Mouse (Mus musculus) bone marrow, adult 2 months (tissue): ENCODE measurements around the gene Dgkz. TPM values are rescaled to one million over a fixed set of nuclear protein-coding genes. Genes with fewer than 3 reads are reported as not detected.

Experiments
- H3K27ac ChIP-seq: fragments of 200-500 bp; 2 replicates; pipeline ENCODE4 v1.5.1; 2012; ENCODE audit warnings: low read depth, mild to moderate bottlenecking, control low read depth, inconsistent platforms, low read length; ENCODE audit not compliant: control insufficient read depth, poor library complexity, insufficient read depth
- H3K4me1 ChIP-seq: fragments of 200-500 bp; 2 replicates; pipeline ENCODE4 v1.6.1; 2011; ENCODE audit warnings: low read length; ENCODE audit not compliant: control insufficient read depth, insufficient read depth
- H3K4me3 ChIP-seq: fragments of 200-500 bp; replicated peaks from 2 replicates; pipeline ENCODE3; 2011; ENCODE audit warnings: mild to moderate bottlenecking, low read depth, low read length, control low read depth; ENCODE audit not compliant: control insufficient read depth
- CTCF ChIP-seq: fragments of 200-500 bp; IDR thresholded peaks from 2 replicates; pipeline ENCODE4 v1.5.1; 2011; ENCODE audit warnings: low read length, control low read depth; ENCODE audit not compliant: control insufficient read depth, insufficient read depth
- POLR2A ChIP-seq: fragments of 200-500 bp; IDR thresholded peaks from 2 replicates; pipeline ENCODE4 v1.6.1; 2011; ENCODE audit warnings: low read depth, mild to moderate bottlenecking, control low read depth, low read length, borderline replicate concordance; ENCODE audit not compliant: control insufficient read depth
- WGBS: fragments of 180-500 bp; shearing (Covaris S2); methylation state at CpG from one replicate; pipeline ENCODE4 v1.1.7; 2018; 5-methylcytosine and 5-hydroxymethylcytosine counted together
- polyA plus RNA-seq: library from polyadenylated mRNA; stranded (reverse); fragments of >200 nt; gene quantifications from 2 replicates; pipeline ENCODE4 v1.2.4, GENCODE M21; 2011; ENCODE audit warnings: low replicate concordance; ENCODE audit not compliant: missing spikeins, insufficient read depth, insufficient read length

Gene Dgkz
- polyA plus RNA-seq, 1 experiment: 229 TPM

DNA sequence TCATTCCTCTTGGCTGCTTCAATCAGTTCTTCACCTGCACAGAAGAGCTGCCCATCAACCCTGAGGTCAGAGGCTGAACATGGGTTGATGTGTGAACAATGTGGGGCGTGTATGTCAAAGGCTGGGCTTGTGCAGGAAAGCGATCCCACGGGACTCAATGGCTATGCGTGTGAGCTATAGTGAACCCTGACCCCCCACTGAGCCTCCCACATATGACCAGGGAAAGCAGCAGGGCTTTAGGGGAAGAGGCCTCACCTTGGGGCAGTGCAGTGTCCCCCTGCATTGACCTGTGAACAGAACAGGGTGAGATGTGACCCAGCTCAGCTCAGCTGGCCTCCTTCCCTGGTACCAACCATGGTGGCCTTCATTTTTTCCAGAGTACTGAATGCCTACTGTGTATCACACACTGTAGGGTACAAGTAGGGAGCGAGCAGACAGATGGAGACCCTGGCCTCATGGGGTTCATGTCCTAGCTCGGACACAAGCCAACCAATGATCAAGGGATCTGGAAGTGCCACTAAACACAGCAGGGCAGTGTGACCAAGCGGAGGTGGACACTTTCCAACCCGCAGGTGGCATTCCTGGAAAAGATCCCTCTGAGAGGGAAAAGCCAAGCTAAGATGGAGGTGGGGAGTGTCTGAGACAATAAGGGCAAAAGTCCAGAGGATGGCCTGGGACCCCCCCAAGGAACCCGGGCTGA lies 40.7 kb downstream of the Dgkz start:
- WGBS: 86% methylated on average over 9 of the region's 9 CpGs
- Histone ChIP-seq H3K4me1 (no peaks in the 10 kb centered on the region), H3K27ac (no peak overlapping the region), H3K4me3 (no peak overlapping the region)
- TF ChIP-seq CTCF: no peak
- TF ChIP-seq POLR2A: no peak

DNA sequence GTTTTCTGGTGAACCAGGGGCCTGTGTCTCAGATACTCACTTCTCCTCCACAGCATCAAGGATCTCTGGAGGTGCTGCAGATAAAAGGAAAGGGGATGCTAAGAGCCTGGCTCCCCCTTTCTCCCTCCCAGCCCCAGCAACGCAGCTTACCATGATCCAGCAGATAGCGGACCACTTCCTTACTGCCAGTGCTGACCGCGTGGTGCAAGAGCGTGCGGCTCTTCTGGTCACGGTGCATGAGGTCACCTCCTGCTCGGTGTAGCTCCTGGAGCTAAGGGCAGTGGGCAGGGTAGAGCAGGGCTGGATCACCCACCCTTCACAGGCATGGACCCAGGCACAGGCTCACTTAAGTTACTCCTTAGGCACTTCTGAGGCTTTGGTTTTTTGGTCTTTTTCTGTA lies 41.6 kb downstream of the Dgkz start:
- Histone ChIP-seq H3K4me1 (no peaks in the 10 kb centered on the region), H3K4me3 (no peak overlapping the region), H3K27ac (no peak overlapping the region)
- TF ChIP-seq CTCF (no peak), POLR2A (no peak)
- 50% methylated on average over 8 of the region's 8 CpGs for WGBS

DNA sequence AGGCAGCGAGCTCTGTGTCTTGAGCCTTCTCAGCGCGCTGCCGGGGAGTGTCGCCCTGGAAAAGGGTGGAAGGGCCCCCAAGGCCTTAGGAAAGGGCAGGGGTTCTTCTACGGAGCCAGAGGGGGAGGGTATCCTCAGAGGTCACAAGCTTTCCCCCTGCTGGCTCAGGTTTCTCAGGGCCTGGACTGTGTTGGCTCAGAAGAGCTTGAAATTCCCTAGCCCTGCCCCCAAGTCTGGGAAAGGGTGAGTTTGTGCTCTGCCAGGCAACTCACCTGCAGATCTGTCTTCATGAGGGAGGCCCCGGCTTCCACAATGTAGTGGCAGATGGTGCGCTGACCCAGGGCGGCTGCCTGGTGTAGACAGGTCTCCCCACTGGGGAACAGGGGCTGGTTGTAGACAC lies 42.2 kb downstream of the Dgkz start:
- 89% methylated on average over 9 of the region's 9 CpGs for WGBS
- Histone ChIP-seq H3K27ac (no peak overlapping the region), H3K4me3 (no peak overlapping the region), H3K4me1 (no peaks in the 10 kb centered on the region)
- TF ChIP-seq CTCF (no peak), POLR2A (no peak)

DNA sequence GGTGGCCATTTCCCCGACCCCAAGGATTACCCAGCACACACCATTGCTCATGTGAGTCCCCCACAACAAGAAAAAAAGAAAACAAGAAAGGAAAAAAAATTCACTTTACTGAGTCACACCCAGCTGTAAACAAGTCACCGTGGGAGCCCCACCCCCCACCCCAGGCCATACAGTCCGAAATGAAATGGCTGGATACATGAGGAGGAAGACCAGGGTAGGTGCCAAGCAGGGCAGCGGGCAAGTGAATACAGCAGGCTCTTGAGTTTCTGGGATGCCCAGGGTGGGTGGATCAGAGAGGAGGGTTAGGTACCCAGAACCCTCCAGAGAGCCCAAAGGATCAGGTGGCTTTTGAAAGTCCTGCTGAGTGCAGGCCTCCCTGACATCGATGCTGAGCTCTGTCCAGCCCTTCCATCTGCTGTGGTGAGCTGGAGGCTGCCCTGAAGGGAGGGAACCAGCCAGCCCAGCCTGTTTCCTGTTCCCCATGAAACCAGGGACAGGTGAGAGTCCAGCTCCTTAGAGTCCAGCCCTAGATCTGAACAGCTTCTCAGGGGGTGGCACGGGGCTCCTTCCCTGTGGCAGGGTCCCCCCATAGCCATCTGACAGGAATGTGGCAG lies 42.8 kb downstream of the Dgkz start:
- WGBS: 47% methylated on average over 6 of the region's 6 CpGs
- H3K4me1 ChIP-seq: no peaks in the 10 kb centered on the region
- H3K4me3 ChIP-seq: no peak overlapping the region
- H3K27ac ChIP-seq: no peak overlapping the region
- TF ChIP-seq POLR2A (no peak), CTCF (no peak)

DNA sequence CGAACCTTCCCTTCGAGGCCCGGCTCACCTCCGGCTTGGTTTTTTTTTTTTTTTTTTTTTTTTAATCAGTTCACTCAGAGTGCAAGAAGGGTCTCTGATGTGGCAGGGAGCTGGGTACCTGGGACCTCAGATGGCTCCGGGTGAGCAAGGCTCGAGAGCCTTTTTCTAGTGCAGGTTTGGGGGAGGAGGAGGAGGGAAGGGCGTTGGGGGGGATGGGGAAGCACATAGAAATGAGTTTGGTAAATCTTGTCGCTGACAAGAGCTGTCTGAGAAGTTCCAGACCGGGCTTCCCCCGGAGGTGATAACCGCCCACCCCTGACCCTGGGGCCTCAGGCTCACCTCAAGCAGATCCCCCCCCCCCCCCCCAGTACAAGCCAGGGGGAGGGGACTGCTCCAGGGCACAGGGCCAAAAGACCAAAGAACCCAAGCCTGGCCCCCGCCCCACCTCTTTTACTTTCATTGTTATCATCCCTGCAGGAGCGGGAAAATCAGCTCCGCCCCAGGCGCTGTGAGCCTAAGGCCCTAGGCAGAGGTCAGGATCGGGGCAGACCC lies 43.4 kb downstream of the Dgkz start, which contains the start of gene Mdk:
Gene Mdk, minus strand, starts transcription at position 138 of the 552 bp plus-strand sequence.
- Histone ChIP-seq H3K4me1 (peaks cover 1% of the 10 kb centered on the region; the same call in 1 of the 2 replicates), H3K27ac (no peak within 1 kb of the TSS), H3K4me3 (no peak within 1 kb of the TSS)
- WGBS: 19% methylated on average over 16 of the region's 16 CpGs
- TF ChIP-seq CTCF: no peak
- TF ChIP-seq POLR2A: no peak

DNA sequence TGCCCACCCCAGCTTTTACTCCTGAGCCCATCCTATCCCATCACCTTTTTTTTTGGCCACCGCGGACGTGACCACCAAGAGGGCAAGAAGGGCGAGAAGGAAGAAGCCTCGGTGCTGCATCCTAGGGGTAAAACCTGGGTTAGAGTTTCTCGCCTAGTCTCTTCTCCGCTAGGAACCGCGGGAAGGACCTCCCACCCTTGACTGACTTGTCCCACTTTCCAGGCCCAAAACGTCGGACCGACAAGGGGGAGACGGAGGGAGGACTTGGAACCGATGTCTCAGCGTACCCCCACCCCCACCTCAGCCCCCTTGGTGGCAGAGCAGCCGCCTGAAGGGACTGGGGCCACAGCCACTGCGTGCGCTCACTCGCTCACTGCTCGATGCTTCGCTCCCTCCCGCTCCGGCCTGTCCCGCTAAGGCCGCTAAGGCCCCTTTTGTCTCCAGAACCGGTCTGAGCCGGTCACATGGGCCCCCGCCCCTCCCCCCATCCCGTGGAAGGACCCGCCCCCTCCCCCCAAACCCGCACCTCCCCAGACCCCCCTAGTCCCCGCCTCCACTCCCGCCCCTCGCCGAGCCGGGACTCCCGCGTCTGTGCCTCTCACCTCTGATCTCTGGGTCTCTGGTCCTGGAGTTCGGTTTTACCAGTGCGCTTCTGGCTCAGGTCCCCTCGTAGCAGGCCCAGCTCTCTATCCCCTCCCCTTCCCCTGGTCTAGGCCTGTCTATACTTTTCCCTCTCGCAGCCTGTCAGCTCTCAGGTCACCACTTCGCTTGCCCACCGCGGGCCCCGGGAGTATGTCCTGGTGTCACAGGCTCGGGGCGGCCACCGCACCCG lies 44.1 kb downstream of the Dgkz start:
- 9% methylated on average over 49 of the region's 50 CpGs for WGBS
- Histone ChIP-seq H3K4me1 (peaks cover 1% of the 10 kb centered on the region; the same call in 1 of the 2 replicates), H3K4me3 (no peak overlapping the region), H3K27ac (no peak overlapping the region)
- TF ChIP-seq POLR2A (no peak), CTCF (no peak)

DNA sequence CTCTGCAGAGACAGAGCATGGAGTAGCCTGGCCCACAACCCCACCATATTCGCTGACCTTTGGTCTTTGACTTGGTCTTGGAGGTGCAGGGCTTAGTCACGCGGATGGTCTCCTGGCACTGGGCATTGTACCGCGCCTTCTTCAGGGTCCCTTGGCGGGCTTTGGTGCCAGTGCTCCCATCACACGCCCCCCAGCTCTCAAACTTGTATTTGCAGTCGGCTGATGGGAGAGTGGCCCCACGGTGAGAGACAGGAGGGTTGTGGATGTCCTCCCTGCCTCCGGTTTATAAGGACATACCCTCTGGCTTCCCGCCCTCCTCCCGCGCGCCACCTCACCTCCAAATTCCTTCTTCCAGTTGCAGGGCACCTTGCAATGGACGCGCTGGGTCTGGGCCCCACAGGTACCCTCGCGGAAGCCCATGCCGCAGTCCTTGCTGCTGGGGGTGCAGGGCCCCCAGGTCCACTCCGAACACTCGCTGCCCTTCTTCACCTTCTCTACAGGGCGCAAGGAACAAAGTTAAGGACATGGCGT lies 44.8 kb downstream of the Dgkz start:
- 29% methylated on average over 23 of the region's 23 CpGs for WGBS
- TF ChIP-seq POLR2A (no peak), CTCF (no peak)
- Histone ChIP-seq H3K4me1 (peaks cover 1% of the 10 kb centered on the region; the same call in 1 of the 2 replicates), H3K27ac (no peak overlapping the region), H3K4me3 (no peak overlapping the region)
